Mouse (Mus musculus) limb, embryonic 12.5 days (tissue): ENCODE measurements around the gene Tapbp. TPM values are rescaled to one million over a fixed set of nuclear protein-coding genes. Genes with fewer than 3 reads are reported as not detected.
A peak's percentile ranks its signal among the peaks of the same experiment; 100 is the strongest.

Experiments used
- ATAC-seq: fragments of 200-750 bp; cut with Nextera tagmentation; 2 replicates; pipeline ENCODE4 v1.8.0; 2017; ENCODE audit warnings: low read depth, moderate TSS enrichment; ENCODE audit not compliant: insufficient number of reproducible peaks, insufficient read depth, low FRiP score, low TSS enrichment
- H3K27ac ChIP-seq: fragments of 300-500 bp; sonication (generic); 2 replicates; pipeline ENCODE4 v1.5.1; 2016; ENCODE audit warnings: mild to moderate bottlenecking, moderate library complexity
- H3K27me3 ChIP-seq: fragments of 300-500 bp; sonication (generic); 2 replicates; pipeline ENCODE4 v1.6.1; 2016; ENCODE audit warnings: mild to moderate bottlenecking, moderate library complexity
- H3K36me3 ChIP-seq: fragments of 300-500 bp; sonication (generic); 2 replicates; pipeline ENCODE4 v1.6.1; 2016; ENCODE audit warnings: mild to moderate bottlenecking, moderate library complexity
- H3K4me1 ChIP-seq: fragments of 300-500 bp; sonication (generic); replicated peaks from 2 replicates; pipeline ENCODE4 v1.6.1; 2016
- H3K4me2 ChIP-seq: fragments of 300-500 bp; sonication (generic); 2 replicates; pipeline ENCODE4 v1.6.1; 2016; ENCODE audit warnings: mild to moderate bottlenecking, moderate library complexity
- H3K4me3 ChIP-seq: fragments of 300-500 bp; sonication (generic); replicated peaks from 2 replicates; pipeline ENCODE4 v1.5.1; 2016; ENCODE audit warnings: mild to moderate bottlenecking
- H3K9ac ChIP-seq: fragments of 300-500 bp; sonication (generic); replicated peaks from 2 replicates; pipeline ENCODE4 v1.6.1; 2016; ENCODE audit warnings: mild to moderate bottlenecking, moderate library complexity
- H3K9me3 ChIP-seq: fragments of 300-500 bp; sonication (generic); 2 replicates; pipeline ENCODE4 v1.6.1; 2016; ENCODE audit warnings: mild to moderate bottlenecking, moderate library complexity
- WGBS: fragments of 180-500 bp; shearing (Covaris S2); methylation state at CpG from one replicate; pipeline ENCODE4 v1.1.7; 2016; 5-methylcytosine and 5-hydroxymethylcytosine counted together
- polyA plus RNA-seq: library from polyadenylated mRNA; unstranded; fragments of >200 nt; fragmentation: Nextera tagmentation; extraction: Ambion mirVana; gene quantifications from 2 replicates; pipeline ENCODE4 v1.2.1, GENCODE M21; 2016

The Tapbp gene
- polyA plus RNA-seq, 1 experiment from 2014 or later = 21.5 TPM

GRCm38 (mm10) chr17:33916294-33916693 is 595 bp downstream of the Tapbp start:
- Histone ChIP-seq H3K4me1 (peaks cover 46% of the 10 kb centered on the region), H3K27ac (peak overlapping the region; percentile 86), H3K4me3 (peak overlapping the region; percentile 53), H3K9me3 (no peaks in the 10 kb centered on the region), H3K27me3 (no peaks in the 10 kb centered on the region), H3K9ac (peak overlapping the region; percentile 61), H3K4me2 (peak overlapping the region; percentile 98), H3K36me3 (peaks cover 54% of the 10 kb centered on the region)
- WGBS = 1% methylated on average over 19 of the region's 20 CpGs
- peak; percentile 4; the same call in 1 of the 2 replicates for ATAC-seq

GRCm38 (mm10) chr17:33916847-33917655 is 1.4 kb downstream of the Tapbp start:
- Histone ChIP-seq H3K9ac (no peak overlapping the region; the same call in 1 of the 2 replicates), H3K4me1 (peaks cover 42% of the 10 kb centered on the region), H3K27me3 (no peaks in the 10 kb centered on the region), H3K36me3 (peaks cover 46% of the 10 kb centered on the region), H3K4me2 (peak overlapping the region; percentile 98), H3K27ac (no peak overlapping the region), H3K4me3 (peak overlapping the region; percentile 53), H3K9me3 (no peaks in the 10 kb centered on the region)
- 77% methylated on average over 31 of the region's 31 CpGs for WGBS
- ATAC-seq = no peak

- WGBS = 83% methylated on average over 18 of the region's 18 CpGs
Measured at GRCm38 (mm10) chr17:33917656-33918292, 2.1 kb downstream of the Tapbp start.

GRCm38 (mm10) chr17:33918293-33919203 is 2.8 kb downstream of the Tapbp start:
- Histone ChIP-seq H3K36me3 (peaks cover 32% of the 10 kb centered on the region), H3K4me1 (peaks cover 42% of the 10 kb centered on the region), H3K9me3 (no peaks in the 10 kb centered on the region)

More at GRCm38 (mm10) chr17:33917656-33918292, 2.1 kb downstream of the Tapbp start:
- H3K27me3 ChIP-seq = no peaks in the 10 kb centered on the region
- peaks cover 42% of the 10 kb centered on the region for H3K4me1 ChIP-seq
- no peak for ATAC-seq
- H3K9ac ChIP-seq = no peak overlapping the region; the same call in 1 of the 2 replicates
- H3K36me3 ChIP-seq = peaks cover 39% of the 10 kb centered on the region
- H3K9me3 ChIP-seq = no peaks in the 10 kb centered on the region
- no peak overlapping the region for H3K27ac ChIP-seq
- H3K4me3 ChIP-seq = peak overlapping the region; percentile 63; the same call in 1 of the 2 replicates
- peak overlapping the region; percentile 98 for H3K4me2 ChIP-seq

GRCm38 (mm10) chr17:33919351-33920281 is 3.9 kb downstream of the Tapbp start:
- ATAC-seq = no peak
- H3K36me3 ChIP-seq = peaks cover 22% of the 10 kb centered on the region
- no peaks in the 10 kb centered on the region for H3K9me3 ChIP-seq
- peaks cover 37% of the 10 kb centered on the region for H3K4me1 ChIP-seq
- no peaks in the 10 kb centered on the region for H3K27me3 ChIP-seq
- H3K9ac ChIP-seq = peak overlapping the region; percentile 77
- WGBS = under 1% methylated on average over 51 of the region's 52 CpGs
- H3K27ac ChIP-seq = peak overlapping the region; percentile 76
- peak overlapping the region; percentile 63 for H3K4me3 ChIP-seq
- peak overlapping the region; percentile 98 for H3K4me2 ChIP-seq

More at GRCm38 (mm10) chr17:33918293-33919203, 2.8 kb downstream of the Tapbp start:
- Histone ChIP-seq H3K4me3 (peak overlapping the region; percentile 63), H3K4me2 (peak overlapping the region; percentile 98), H3K9ac (no peak overlapping the region), H3K27ac (peak overlapping the region; percentile 76; the same call in 1 of the 2 replicates), H3K27me3 (no peaks in the 10 kb centered on the region)
- ATAC-seq = no peak
- 62% methylated on average over 37 of the region's 37 CpGs for WGBS

- Histone ChIP-seq H3K36me3 (peaks cover 23% of the 10 kb centered on the region), H3K27ac (peak overlapping the region; percentile 76), H3K9me3 (no peaks in the 10 kb centered on the region), H3K4me1 (peaks cover 28% of the 10 kb centered on the region), H3K4me3 (peak overlapping the region; percentile 63), H3K27me3 (no peaks in the 10 kb centered on the region), H3K9ac (peak overlapping the region; percentile 77), H3K4me2 (peak overlapping the region; percentile 98)
- ATAC-seq = 0 out of 2 replicates have a peak, but pooled peaks have one; percentile 10
- under 1% methylated on average over 36 of the region's 36 CpGs for WGBS
Measured at GRCm38 (mm10) chr17:33920282-33921097, 4.8 kb downstream of the Tapbp start.

GRCm38 (mm10) chr17:33921361-33921760 is 5.7 kb downstream of the Tapbp start:
- no peak overlapping the region for H3K9ac ChIP-seq
- no peak overlapping the region for H3K27ac ChIP-seq
- ATAC-seq = no peak
- peak overlapping the region; percentile 63; the same call in 1 of the 2 replicates for H3K4me3 ChIP-seq
- H3K9me3 ChIP-seq = no peaks in the 10 kb centered on the region
- no peaks in the 10 kb centered on the region for H3K27me3 ChIP-seq
- peaks cover 32% of the 10 kb centered on the region for H3K36me3 ChIP-seq
- H3K4me2 ChIP-seq = 0 out of 2 replicates have a peak overlapping the region, but pooled peaks have one; percentile 98
- WGBS = 89% methylated on average over 7 of the region's 7 CpGs
- peaks cover 27% of the 10 kb centered on the region for H3K4me1 ChIP-seq

- H3K27me3 ChIP-seq = no peaks in the 10 kb centered on the region
- WGBS = 83% methylated on average over 10 of the region's 10 CpGs
- no peak overlapping the region for H3K4me3 ChIP-seq
- peaks cover 14% of the 10 kb centered on the region for H3K4me1 ChIP-seq
- H3K27ac ChIP-seq = no peak overlapping the region
- H3K4me2 ChIP-seq = no peak overlapping the region
- H3K36me3 ChIP-seq = peaks cover 29% of the 10 kb centered on the region
- H3K9me3 ChIP-seq = no peaks in the 10 kb centered on the region
- H3K9ac ChIP-seq = no peak overlapping the region
- no peak for ATAC-seq
Measured at GRCm38 (mm10) chr17:33924577-33925283, 9.0 kb downstream of the Tapbp start.
